Mouse (Mus musculus) kidney, adult 18-20 months (tissue): ENCODE data around the gene Rab17.

Source experiments
- DNase-seq: peaks from one replicate; pipeline ENCODE4 v3.0.0; 2021

Gene Rab17

DNA sequence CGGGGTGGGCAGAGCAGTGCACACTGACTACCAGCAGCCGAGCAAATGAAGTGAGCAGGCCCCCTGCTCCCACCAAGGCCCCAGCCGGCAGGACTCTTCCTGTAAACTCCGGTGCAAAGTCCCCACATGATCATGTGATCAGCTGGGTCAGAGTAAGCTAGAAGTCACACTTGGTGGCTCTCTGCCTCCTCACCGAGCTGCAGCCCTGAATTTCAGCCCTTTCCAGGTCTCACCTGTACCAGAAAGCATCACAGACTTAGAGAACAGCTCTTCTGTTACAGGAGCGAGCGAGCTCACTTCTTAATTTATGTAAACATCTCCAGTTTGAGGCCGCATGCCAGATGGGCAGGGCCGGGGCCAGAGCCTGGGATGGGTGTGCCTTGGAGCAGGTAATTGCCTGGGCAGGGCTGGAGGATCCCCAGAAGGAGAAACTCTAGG lies at the start of gene Rab17:
Gene Rab17 (minus strand): TSS at position 315 of the 438 bp plus-strand sequence.
- DNase-seq = peak; percentile 75

DNA sequence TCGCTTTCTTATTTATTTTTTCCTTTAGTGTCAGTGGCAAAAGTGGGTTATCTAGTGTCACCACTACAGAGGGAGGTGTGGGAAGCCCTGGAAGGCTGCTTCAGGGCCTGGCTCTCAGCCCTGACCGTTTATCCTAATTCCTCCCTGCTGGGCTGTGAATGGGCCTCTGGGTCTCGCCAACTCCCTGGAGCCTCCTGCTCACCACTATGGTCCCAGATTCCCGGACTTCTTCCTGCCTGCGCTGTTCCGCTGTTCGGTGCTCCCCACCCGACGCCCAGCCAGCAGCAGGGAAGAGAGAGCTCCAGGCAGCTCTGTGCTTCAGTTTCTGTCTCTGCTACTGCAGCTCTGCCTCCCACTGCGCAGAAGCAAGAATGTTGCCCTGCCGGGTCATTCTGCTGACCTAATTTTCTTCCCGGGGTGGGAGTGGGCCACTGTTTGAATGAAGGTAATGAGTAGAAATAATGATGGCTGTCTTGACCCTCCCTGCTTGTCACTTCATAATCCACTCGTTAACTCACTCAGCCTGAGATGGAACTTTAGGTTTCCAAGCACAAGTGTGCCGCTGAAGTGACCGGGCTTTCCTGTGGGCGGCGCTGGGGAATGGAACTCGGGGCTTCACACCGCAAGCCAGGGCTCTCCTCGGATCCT lies 47.8 kb upstream of the Rab17 start:
- DNase-seq = peak; percentile 23

DNA sequence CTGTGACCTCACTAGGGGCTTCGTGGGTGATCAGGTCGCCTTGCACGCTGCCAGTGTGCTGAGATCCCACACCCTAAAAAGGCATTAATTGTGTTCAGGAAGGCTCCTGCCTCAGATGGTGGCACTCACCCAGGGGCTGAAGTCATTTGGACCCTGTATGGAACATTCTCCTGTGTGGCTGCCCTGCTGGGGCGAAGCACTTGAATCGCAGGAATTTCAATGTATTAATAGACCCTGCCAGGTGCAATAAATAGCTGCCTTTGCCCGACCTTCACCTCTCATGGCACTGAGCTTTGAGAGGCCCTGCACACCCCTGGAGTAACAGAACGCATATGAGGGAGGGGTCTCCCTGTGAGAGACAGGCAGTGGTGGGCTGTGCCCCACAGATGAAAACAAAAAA lies 46.1 kb upstream of the Rab17 start:
- DNase-seq = no peak

DNA sequence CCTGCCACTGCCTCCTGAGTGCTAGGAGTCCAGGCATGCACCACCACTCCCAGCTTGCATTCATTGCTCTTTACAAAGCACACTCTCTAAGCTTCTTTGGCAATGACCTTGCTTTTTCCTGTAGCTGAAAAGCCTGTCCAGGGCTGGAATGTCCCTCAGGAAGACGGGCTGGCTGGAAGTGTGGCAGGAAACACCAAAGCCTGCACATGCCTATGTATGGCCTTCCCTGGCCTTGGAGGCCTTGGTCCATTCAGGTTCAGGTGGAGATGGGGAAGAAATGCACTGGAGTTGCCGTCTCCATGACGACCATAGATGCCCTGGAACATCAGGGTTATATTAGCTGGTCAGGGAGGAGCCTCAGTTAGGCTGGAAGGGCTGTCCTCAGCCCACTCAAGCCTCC lies 44.3 kb upstream of the Rab17 start:
- DNase-seq = peak; percentile 27

DNA sequence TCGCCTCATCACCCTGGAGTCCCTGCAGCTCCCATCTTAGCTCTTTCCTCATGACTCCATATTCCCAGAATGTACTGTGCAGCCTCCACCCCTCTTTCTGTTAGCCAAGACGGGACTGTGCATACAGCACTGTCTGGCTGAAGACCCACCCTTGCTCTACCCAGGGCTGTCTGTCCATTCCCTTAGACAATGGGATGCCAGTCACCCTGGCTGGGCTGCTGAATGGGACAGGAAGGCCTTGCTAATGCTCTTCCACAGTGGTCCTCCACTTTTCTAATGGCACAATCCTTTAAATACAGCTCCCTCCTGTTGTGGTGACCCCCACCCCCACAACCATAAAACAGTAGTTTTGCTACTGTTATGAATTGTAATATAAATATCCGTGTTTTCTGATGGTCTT lies 41.9 kb upstream of the Rab17 start:
- DNase-seq = no peak

DNA sequence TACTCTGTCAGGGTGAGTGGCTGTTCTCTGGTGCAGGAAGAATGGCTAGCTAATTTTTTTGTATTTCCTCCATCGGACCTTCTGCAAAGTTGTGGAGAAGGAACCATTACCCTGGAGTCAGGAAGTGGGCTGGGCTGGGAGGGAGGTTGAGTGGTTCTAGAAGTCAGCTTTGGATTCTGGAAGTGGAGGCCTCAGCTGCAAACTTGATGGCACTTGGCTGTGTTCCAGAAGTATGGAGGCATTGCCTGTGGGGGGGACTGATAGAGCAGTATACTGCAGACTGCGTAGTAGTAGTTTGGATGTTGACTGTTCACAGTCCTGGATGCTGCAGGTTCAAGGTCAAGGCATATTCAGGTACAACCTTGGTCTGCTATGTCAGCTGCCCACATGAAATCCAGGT lies 41.3 kb upstream of the Rab17 start:
- DNase-seq = no peak

DNA sequence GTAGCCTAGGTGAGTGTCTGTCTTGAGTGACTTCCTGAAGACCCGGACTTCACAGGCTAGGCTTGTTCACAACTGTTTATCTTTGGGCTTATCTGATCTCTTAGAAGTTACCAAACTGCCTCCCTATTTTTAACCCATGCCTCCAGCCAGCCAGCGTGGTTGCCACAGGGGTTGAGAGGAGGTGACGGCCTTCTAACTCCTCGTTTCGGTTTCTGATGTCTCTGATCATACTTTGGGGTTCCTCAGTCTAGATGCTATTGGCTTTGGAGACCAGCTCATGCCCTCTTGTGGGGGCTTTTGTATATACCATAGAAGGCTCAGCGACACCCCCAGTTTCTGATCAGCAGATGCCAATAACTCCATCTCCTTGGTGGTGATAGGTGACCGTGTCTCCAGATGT lies 40.8 kb upstream of the Rab17 start:
- no peak for DNase-seq

DNA sequence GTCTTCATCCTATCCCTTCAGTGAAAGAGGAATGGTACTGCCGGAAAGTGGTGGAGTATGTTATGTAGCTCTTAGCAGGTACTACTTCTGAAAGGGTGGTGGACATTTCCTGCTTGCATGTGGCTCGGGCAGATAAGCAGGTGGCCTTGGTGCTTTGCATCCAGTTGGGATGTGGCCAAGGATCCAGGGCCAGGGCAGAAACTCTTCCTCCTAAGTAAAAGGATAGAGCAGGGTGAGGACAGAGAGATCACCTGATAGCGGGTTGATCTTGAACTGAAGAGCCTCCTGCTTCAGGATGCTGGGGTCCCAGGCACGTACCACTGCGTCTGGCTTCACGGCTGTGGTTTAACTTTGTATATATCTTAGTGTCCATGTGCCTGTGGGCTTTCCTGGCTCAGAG lies 39.8 kb upstream of the Rab17 start:
- no peak for DNase-seq

DNA sequence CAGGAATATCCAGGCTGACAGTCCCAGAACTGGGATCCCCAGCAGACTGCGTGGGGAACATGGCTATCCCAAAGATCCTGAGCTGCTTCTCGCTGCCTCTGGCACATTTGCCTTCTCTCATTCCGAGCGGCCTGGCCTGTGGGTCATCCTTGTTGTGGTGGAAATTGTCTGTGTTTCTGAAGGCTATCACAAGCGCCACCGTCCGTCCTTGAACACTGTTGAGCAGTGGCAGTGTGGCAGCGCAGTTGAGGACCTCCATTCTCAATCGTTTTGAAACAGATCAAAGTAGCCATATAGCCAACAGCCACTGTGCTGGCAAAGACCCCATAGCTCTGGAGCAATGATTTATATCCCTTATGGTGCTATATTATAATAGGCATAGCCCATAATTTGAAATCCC lies 39.3 kb upstream of the Rab17 start:
- DNase-seq = no peak

DNA sequence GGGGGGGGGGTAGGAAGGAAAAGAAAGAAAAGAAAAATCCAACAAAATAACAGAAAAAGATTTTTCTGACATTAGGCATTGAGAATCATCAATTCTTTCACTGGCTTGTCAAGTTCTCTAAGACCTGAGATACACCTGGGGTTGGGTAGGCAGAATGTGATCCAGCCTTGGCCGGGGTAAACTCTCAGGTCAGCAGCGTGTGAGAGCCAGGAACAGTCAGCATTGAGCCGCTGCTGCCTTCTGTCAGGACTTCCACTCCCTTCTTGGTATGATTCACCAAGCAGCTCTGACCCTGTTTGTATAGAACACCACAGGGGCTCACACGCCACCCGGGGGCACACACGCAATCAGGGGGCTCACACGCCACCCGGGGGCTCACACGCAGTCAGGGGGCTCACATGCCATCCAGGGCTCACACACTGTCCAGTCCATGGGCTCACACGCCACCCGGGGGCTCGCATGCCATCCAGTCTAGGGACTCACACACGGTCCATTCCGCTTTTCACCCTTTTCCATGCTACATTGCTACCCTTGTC lies 38.8 kb upstream of the Rab17 start:
- no peak for DNase-seq

DNA sequence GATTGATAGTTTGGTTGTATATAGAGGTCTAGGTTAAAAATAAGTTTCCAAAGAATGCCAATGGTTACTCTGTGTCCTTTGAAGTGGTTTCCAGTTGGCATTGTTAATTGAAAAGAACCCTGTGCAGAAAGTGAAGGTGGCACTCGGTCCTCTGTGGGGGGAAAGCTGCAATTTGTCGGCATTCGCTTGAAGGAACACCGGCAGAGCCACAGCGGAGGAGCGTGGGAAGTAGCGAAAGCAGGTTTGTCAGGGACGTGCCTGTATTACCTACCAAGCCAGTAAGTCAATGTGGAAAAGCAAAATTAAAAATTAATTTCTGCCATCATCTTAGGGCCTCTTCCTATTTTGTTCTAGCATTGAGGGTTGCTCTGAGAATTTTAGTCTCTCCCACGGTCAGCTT lies 37.2 kb upstream of the Rab17 start:
- DNase-seq = no peak

DNA sequence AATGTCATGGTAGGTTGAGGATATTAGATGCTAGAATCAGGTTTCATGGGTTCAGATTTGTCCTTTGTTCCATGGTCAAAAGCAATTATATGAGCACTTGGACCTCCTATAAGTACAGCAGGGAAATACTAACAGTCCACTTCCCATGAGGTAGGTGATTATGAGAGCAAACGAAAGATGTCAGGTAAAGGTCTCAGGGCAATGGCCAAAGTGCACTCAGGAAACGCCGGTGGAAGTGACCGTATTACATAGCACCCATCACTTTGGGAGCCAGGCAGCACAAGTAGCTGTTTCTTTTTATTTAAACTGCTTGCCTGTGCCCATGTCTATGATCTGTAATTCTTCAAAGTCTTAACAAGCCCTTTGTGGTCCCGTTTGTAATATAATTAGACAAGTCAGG lies 36.6 kb upstream of the Rab17 start:
- DNase-seq = no peak

DNA sequence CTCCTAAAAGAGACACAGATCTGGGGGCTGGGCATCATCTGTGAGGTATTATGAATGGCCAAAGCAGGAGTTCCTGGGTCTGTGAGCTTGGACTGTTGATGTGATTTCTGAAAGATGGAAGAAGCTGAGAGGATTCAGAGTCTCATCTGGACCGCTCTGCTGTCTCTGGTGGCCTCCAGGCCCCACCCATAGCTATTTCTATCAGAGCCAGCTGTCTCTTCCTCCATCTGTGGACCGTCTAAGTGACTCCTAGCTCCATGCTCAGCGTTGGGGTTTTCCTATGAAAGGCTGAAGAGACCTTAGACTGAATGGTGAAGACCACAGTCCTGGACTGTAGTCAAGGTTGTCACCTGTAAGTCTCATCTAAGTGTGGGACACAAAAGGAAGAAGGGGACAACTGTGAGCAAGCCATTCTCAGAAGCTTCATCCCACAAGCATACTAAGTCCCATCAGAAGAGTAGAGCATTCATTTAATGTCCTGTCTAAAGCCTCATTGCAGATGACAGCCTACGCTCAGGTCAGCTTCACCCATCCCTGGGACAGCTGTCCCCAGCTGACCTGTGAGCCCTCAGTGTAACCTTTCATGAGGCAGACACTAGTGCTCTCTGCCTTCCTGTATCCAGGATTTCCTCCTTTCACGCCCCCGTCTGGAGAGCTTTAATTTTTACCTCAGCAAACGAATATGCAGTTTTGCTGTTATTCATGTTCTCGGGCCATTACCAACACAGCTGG lies 34.2 kb upstream of the Rab17 start:
- no peak for DNase-seq

DNA sequence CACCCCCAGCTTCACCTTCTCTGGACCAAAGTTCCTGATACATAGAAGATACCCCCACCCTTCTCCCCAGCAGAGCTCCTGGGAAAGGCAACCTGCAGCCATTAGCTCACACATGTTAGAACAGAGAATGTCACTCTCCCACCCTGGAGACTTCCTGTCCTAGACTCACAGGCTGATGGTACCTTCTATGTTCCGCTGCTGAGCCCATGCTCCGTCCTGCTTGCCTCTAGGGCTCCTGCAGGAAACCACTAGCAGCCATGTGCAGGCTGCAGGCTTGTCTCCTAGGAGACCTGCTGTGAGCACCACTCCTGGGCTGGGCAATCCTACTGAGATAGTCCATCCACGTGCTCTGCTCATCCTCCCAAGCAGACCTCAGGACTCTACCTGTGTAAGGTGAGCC lies 33.2 kb upstream of the Rab17 start:
- no peak for DNase-seq

DNA sequence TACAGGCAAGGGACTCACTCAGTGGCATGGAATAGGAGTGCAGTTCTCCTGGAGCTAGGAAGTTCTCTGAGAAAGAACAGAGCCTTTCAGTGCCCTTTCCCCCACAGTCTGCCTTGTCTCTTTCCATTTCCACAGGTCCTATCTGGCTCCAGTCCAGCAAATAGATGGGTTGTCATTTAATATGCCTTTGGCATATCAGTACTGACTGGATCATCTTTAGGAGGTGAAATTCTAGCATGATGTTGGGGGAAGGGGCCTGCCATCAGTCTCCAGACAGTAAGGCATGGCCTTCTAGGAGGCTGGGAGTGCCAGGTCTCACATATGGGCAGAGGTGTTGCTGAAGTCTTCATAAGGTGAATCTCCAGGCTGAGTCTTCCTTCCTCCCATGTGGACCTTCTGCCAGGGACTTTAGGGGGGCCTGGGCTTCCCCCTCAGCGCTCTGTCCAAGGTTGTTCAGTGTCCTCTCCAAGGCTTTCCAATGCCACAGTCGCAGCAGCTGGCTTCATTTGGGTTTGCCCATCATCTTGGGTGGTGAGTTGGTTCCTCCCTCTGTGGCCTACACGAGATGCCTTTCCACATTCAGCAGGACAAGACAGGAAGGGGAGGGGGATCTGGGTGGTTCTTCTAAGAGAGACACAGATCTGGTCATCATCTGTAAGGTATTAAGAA lies 32.5 kb upstream of the Rab17 start:
- DNase-seq = no peak

DNA sequence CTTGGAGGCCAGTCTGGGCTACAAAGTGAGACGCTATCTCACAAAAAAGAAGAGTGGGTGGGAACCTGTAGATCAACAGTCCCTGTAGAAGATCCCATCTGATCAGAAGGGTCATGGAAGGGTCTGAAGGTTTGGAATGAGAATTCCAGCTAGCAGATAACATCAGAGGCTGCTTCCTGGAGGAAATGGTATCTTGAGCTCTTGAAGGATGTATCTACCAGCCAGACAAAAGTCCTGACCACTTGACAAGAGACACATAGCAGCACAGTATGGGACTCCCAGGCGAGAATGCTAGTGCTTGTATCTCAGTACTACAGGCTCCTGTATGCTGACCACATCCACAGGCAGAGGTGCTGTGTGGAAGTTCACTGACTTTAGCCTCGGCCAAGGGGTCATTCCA lies 31.6 kb upstream of the Rab17 start:
- DNase-seq = no peak

DNA sequence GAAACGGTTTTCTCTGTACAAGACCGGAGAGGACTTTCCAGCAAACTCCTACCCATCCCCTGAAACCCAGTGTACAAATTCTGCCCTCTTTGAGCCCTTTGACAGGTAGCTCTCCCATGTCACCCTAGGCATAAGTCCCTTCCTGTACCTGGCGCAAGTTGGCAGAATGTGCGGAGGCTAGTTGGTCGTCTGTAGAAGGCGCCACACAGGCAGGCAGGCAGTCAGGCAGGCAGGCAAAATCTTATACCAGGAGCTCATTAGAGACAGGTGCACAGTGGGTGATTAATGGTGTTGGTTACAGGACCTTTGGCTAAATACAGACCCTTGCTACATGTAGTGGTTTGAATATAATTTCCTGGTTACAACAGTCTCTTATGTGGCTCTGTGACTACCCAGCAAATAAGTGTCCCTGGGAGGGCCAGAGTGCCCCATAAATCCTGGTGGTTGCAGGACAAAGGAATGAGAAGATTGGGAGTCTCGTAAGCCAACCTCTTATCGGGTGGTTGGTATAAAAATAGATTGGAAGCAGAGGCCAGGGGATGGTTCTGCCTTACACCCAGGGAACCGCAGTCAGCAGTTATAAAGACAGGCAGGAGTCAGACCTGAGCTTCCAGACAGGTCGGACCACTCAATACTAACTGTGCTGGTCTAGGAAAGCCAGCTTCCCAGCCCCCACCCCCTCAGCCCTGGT lies 30.6 kb upstream of the Rab17 start:
- DNase-seq = no peak

DNA sequence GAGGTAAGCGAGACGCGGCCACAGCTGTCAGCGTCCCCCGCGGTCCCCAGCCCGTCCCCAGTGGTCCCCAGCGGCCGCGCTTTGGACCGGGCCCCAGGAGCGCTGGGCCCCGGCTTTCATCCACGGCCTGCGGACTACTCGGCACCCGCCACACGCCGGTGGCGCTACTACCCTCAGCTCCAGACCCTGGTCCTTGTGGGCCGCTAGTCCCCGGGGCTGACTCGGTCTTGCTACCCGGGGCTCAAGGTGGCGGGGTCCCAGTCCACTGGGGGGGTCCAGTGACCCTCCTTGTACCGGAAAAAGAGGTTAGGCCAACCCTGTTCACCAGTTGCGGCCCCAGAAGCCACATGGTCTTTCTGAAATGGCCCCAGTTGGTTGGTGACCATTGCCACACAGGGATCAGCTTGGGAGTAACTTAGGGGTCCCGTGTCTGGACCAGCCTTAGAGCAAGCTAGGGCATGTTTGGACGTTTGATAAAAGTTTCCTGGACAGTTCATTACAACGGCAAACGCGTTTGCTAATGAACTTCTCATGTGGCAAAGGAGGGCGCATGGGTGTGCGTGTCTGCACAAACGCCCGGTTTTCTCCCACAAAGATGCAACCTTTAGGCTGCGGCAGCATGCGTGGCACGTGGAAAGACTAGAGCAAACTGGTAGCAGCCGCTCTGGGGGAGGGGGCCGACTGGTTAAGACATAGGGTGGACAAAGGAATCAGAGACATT lies 29.6 kb upstream of the Rab17 start:
- no peak for DNase-seq

DNA sequence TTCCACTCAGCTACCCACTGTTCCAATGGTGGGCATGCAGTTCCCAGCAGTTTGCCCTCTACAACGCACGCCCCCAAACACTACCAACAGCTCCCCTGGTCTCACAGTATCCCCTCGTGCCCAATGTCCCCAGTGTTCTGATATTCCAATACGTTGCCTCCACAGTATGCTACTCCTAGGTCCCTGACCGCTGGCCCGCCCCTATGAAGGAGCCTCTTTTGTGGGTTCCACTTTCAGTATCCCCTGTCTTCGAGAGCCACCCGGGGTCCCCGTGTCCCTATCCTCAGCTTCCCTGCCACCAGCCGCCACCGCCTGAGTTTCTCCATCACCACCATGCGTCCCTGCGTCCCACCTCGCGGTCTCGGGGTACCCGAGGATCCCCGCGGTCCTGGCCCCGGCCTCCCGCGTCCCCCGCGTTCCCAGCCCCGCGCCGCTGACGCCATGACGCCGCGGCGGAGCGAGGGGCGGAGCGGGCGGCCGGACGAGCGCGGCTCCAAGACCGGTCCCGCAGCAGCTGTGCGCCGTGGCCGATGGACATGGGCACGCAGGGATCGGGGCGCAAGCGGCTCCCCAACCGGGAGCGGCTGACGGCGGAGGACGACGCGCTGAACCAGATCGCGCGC lies 28.9 kb upstream of the Rab17 start, which contains the start of gene Lrrfip1:
Gene Lrrfip1 (plus strand): TSS at position 470 of the 623 bp plus-strand sequence.
- peak; percentile 66 for DNase-seq

DNA sequence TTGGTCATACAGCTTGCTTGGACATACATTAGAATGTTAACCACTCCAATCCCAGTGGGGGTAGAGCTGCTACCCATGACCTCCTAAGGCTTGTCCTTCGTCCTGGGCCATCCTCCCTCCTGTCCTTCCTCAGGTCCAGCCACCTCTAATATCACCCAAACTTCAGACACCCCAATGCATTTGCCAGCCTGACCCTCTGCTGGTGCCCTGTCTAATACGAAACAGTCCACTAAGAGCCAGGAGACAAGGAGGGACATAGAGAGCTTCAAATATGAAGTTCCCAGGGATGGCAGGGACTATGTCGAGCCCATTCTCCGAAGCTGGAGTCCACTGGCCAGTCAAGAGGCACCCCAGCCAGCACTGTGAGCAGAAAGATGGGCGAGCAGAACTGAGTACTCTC lies 28.2 kb upstream of the Rab17 start:
- DNase-seq = no peak

DNA sequence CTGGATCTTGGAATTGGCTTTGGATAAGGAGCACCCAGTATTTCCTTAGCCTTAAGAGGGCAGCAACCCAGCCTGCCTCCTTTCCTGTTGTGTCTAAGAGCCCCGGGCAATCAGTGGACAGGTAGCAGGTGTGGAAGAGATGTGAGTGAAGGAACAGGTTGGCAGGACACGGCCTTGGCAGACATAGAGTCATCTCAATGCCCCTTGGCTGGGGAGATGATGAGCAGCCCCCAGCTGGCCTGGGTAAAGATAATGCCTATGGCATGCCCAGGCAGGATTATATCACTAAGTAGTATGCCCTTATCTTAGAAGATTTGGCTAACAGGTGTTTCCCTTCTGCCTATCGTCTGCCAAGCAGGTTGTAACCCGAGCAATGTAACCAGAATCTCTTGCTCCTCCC lies 27.7 kb upstream of the Rab17 start:
- DNase-seq = no peak

DNA sequence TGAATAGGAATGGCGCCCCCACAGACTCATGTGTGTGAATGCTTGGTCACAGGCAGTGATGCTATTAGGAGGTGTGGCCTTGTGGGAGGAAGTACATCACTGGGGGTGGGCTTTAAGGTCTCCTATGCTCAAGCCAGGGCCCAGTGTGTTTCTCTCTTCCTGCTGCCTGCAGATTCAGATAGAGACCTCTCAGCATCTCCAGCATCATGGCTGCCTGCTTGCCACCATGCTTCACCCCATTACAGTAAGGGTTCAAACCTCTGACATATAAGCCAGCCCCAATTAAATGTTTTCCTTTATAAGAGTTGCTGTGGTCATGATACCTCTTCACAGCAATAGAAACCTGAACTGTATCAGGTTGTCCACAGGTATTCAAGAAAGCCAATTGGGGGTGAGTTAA lies 26.5 kb upstream of the Rab17 start:
- DNase-seq = no peak
